Mouse (Mus musculus) left cerebral cortex, postnatal 36 days (tissue): ENCODE data around the gene Dhrs7. TPM values are rescaled to one million over a fixed set of nuclear protein-coding genes. Genes with fewer than 3 reads are reported as not detected.

Experiments used
- DNase-seq, 2 experiments: peaks; one replicate each; pipeline ENCODE4 v3.0.0; 2021 to 2022; ENCODE audit warnings: low spot score in 2 of 2, mixed read lengths in 1 of 2
- intact Hi-C: fragments of 180-260 bp; cut with DNase I; formaldehyde crosslinking; loops from one replicate; pipeline ENCODE4 v1.15.1; 2025
- total RNA-seq, 2 experiments: library from RNA; stranded (reverse); gene quantifications; 2 replicates each; pipeline ENCODE4 v1.2.3; 2021

Dhrs7 gene
- total RNA-seq, 2 experiments from 2014 or later: 34.2 to 45.4 TPM

GRCm38 (mm10) chr12:72666015-72666414 is 1.3 kb upstream of the Dhrs7 start:
- DNase-seq: no peak
- intact Hi-C loops: no loop called here

GRCm38 (mm10) chr12:72664020-72664734 is 532 bp downstream of the Dhrs7 start:
- DNase-seq: peak in 1 of 2 experiments; percentile 13
- intact Hi-C loops: loop anchor here (2.0 kb wide), 1 partner anchor 97 kb away; no protein-coding TSS in a partner anchor

GRCm38 (mm10) chr12:72655775-72656174 is 8.9 kb downstream of the Dhrs7 start:
- intact Hi-C loops: no loop called here
- no peak for DNase-seq

GRCm38 (mm10) chr12:72654698-72655097 is 10.0 kb downstream of the Dhrs7 start:
- DNase-seq: peak; percentile 27 to 56
- intact Hi-C loops: loop anchor here (5.0 kb wide), 4 partner anchors 38 to 552 kb away; no protein-coding TSS in a partner anchor

GRCm38 (mm10) chr12:72649611-72650330 is 14.9 kb downstream of the Dhrs7 start, which contains the start of gene Gm4756:
Gene Gm4756 (minus strand): TSS chr12:72649661.
- intact Hi-C loops: loop anchor here (5.0 kb wide), 4 partner anchors 43 to 547 kb away; no protein-coding TSS in a partner anchor
- DNase-seq: no peak

- intact Hi-C loops: no loop called here
- DNase-seq: no peak
Measured at GRCm38 (mm10) chr12:72648921-72649320, 15.8 kb downstream of the Dhrs7 start.

- intact Hi-C loops: no loop called here
- DNase-seq: no peak
Measured at GRCm38 (mm10) chr12:72638025-72638424, 26.7 kb downstream of the Dhrs7 start.

- intact Hi-C loops: no loop called here
- no peak for DNase-seq
Measured at GRCm38 (mm10) chr12:72628751-72629150, 36.0 kb downstream of the Dhrs7 start.

GRCm38 (mm10) chr12:72622853-72623496 is 41.7 kb downstream of the Dhrs7 start:
- intact Hi-C loops: no loop called here

GRCm38 (mm10) chr12:72621441-72621840 is 43.3 kb downstream of the Dhrs7 start:
- intact Hi-C loops: no loop called here

More at GRCm38 (mm10) chr12:72622853-72623496, 41.7 kb downstream of the Dhrs7 start:
- DNase-seq: no peak

GRCm38 (mm10) chr12:72620856-72621255 is 43.9 kb downstream of the Dhrs7 start:
- intact Hi-C loops: no loop called here

More at GRCm38 (mm10) chr12:72621441-72621840, 43.3 kb downstream of the Dhrs7 start:
- DNase-seq: no peak

GRCm38 (mm10) chr12:72612053-72612452 is 52.7 kb downstream of the Dhrs7 start:
- intact Hi-C loops: no loop called here
- DNase-seq: no peak

More at GRCm38 (mm10) chr12:72620856-72621255, 43.9 kb downstream of the Dhrs7 start:
- no peak for DNase-seq

Other genes with a start within 250 kb of the Dhrs7 start
- 1 to 10 TPM; 1.4 to 2.7 TPM for gene Lrrc9, start 223.0 kb downstream of the Dhrs7 start, total RNA-seq
- gene Pcnx4, start 128.5 kb downstream of the Dhrs7 start, total RNA-seq: 10 to 100 TPM; 31.4 to 33.7 TPM
- gene Gm4756, start 15.2 kb downstream of the Dhrs7 start, total RNA-seq: not detected
- gene Ppm1a, start 92.5 kb upstream of the Dhrs7 start, total RNA-seq: 100 to 1,000 TPM; 317 to 347 TPM